Mouse (Mus musculus) CD8-positive naive resting alpha-beta T cell, adult 2 months (primary cell): ENCODE data around the gene Chd3.

Experiments used
- DNase-seq, 2 experiments: peaks; one replicate each; pipeline ENCODE4 v3.0.0; 2022; ENCODE audit warnings: low read depth in 2 of 2, low spot score in 2 of 2

Chd3 gene

GRCm38 (mm10) chr11:69369215-69369989, at the start of gene Chd3:
TSS of gene Chd3 (minus strand) at chr11:69369406.
- DNase-seq: no peak

GRCm38 (mm10) chr11:69417449-69418384, 48.5 kb upstream of the Chd3 start:
- no peak for DNase-seq

- no peak for DNase-seq
Measured at GRCm38 (mm10) chr11:69416921-69417448, 47.8 kb upstream of the Chd3 start.

GRCm38 (mm10) chr11:69416509-69416908, 47.3 kb upstream of the Chd3 start:
- DNase-seq: no peak

- no peak for DNase-seq
Measured at GRCm38 (mm10) chr11:69415668-69416451, 46.7 kb upstream of the Chd3 start.

- DNase-seq: no peak
Measured at GRCm38 (mm10) chr11:69415327-69415667, 46.1 kb upstream of the Chd3 start.

- DNase-seq: no peak
Measured at GRCm38 (mm10) chr11:69414421-69415326, 45.5 kb upstream of the Chd3 start.

- DNase-seq: no peak
Measured at GRCm38 (mm10) chr11:69413221-69414181, 44.3 kb upstream of the Chd3 start, which contains the start of gene Kdm6b. TSS of gene Kdm6b (minus strand) at chr11:69413675.

GRCm38 (mm10) chr11:69412548-69412947, 43.3 kb upstream of the Chd3 start:
- no peak for DNase-seq

- peak in 1 of 2 experiments; percentile 35 for DNase-seq
Measured at GRCm38 (mm10) chr11:69411538-69412203, 42.5 kb upstream of the Chd3 start.

GRCm38 (mm10) chr11:69411073-69411535, 41.9 kb upstream of the Chd3 start:
- DNase-seq: peak in 1 of 2 experiments; percentile 66

GRCm38 (mm10) chr11:69410310-69411072, 41.3 kb upstream of the Chd3 start:
- peak; percentile 84 to 87 for DNase-seq

GRCm38 (mm10) chr11:69410045-69410309, 40.8 kb upstream of the Chd3 start:
- DNase-seq: no peak

- peak; percentile 83 to 86 for DNase-seq
Measured at GRCm38 (mm10) chr11:69409378-69410044, 40.3 kb upstream of the Chd3 start.

- DNase-seq: peak; percentile 68 to 75
Measured at GRCm38 (mm10) chr11:69408541-69409377, 39.6 kb upstream of the Chd3 start.

GRCm38 (mm10) chr11:69407724-69408004, 38.5 kb upstream of the Chd3 start:
- no peak for DNase-seq
